Mouse (Mus musculus): ENCODE measurements around the gene 2310022B05Rik. TPM values are rescaled to one million over a fixed set of nuclear protein-coding genes. Genes with fewer than 3 reads are reported as not detected.

The 2310022B05Rik gene
- polyA plus RNA-seq (2014; fragmentation: Nextera tagmentation; extraction: Ambion mirVana), result 45.6 and 46.0 TPM in 2 replicates

- H3K4me2 ChIP-seq, result peak within 1 kb of the TSS; percentile 89
- DNase-seq (peak; percentile 93), ATAC-seq (ENCODE audit: insufficient read depth) (peak; percentile 95)
- H3K4me1 ChIP-seq (ENCODE audit: insufficient read depth), result peaks cover 18% of the 10 kb centered on the region
- peak within 1 kb of the TSS; percentile 85 for H3K4me3 ChIP-seq (ENCODE audit: low read depth, low read length)
- H3K36me3 ChIP-seq (ENCODE audit: insufficient read depth), result no peaks in the 10 kb centered on the region
- WGBS, result 2% methylated on average over 69 of the region's 69 CpGs
- H3K27ac ChIP-seq (ENCODE audit: low read depth), result peak within 1 kb of the TSS; percentile 89
- no peaks in the 10 kb centered on the region for H3K27me3 ChIP-seq (ENCODE audit: insufficient read depth, low read length)
- peak within 1 kb of the TSS; percentile 89 for H3K9ac ChIP-seq
- no peaks in the 10 kb centered on the region for H3K9me3 ChIP-seq (ENCODE audit: low read depth, low read length)
- no peak; the same call in 1 of the 2 replicates for TF ChIP-seq CTCF (IDR thresholded peaks at IDR 0.05; ENCODE audit: low read depth)
Measured at GRCm38 (mm10) chr8:124663112-124663873, at the start of gene 2310022B05Rik. Gene 2310022B05Rik (minus strand): TSS chr8:124663369.

GRCm38 (mm10) chr8:124705823-124706222 is 42.7 kb upstream of the 2310022B05Rik start:
- DNase-seq, result no peak
- peaks cover 40% of the 10 kb centered on the region for H3K36me3 ChIP-seq (ENCODE audit: insufficient read depth)
- WGBS, result 94% methylated on average over 8 of the region's 8 CpGs

GRCm38 (mm10) chr8:124704376-124704775 is 41.2 kb upstream of the 2310022B05Rik start:
- Histone ChIP-seq H3K4me2 (no peak overlapping the region), H3K9ac (no peak overlapping the region), H3K4me1 (ENCODE audit: insufficient read depth) (no peaks in the 10 kb centered on the region), H3K27ac (ENCODE audit: low read depth) (no peak overlapping the region), H3K27me3 (ENCODE audit: insufficient read depth, low read length) (no peaks in the 10 kb centered on the region), H3K4me3 (ENCODE audit: low read depth, low read length) (no peak overlapping the region), H3K9me3 (ENCODE audit: low read depth, low read length) (no peaks in the 10 kb centered on the region), H3K36me3 (ENCODE audit: insufficient read depth) (peaks cover 36% of the 10 kb centered on the region)
- DNase-seq, result no peak
- WGBS, result 77% methylated on average over 4 of the region's 4 CpGs
- no peak for ATAC-seq (ENCODE audit: insufficient read depth)
- TF ChIP-seq CTCF (IDR thresholded peaks at IDR 0.05; ENCODE audit: low read depth), result no peak

More at GRCm38 (mm10) chr8:124705823-124706222, 42.7 kb upstream of the 2310022B05Rik start:
- H3K27me3 ChIP-seq (ENCODE audit: insufficient read depth, low read length), result no peaks in the 10 kb centered on the region
- TF ChIP-seq CTCF (IDR thresholded peaks at IDR 0.05; ENCODE audit: low read depth), result no peak
- H3K9me3 ChIP-seq (ENCODE audit: low read depth, low read length), result no peaks in the 10 kb centered on the region
- no peak overlapping the region for H3K4me3 ChIP-seq (ENCODE audit: low read depth, low read length)
- ATAC-seq (ENCODE audit: insufficient read depth), result no peak
- H3K27ac ChIP-seq (ENCODE audit: low read depth), result no peak overlapping the region
- no peak overlapping the region for H3K4me2 ChIP-seq
- H3K9ac ChIP-seq, result no peak overlapping the region
- H3K4me1 ChIP-seq (ENCODE audit: insufficient read depth), result no peaks in the 10 kb centered on the region

- H3K27me3 ChIP-seq (ENCODE audit: insufficient read depth, low read length), result no peaks in the 10 kb centered on the region
- H3K4me1 ChIP-seq (ENCODE audit: insufficient read depth), result no peaks in the 10 kb centered on the region
- no peak overlapping the region for H3K27ac ChIP-seq (ENCODE audit: low read depth)
- H3K4me3 ChIP-seq (ENCODE audit: low read depth, low read length), result no peak overlapping the region
- ATAC-seq (ENCODE audit: insufficient read depth), result no peak
- H3K36me3 ChIP-seq (ENCODE audit: insufficient read depth), result peaks cover 35% of the 10 kb centered on the region
- H3K9ac ChIP-seq, result no peak overlapping the region
- WGBS, result 51% methylated on average over 4 of the region's 4 CpGs
- no peak for TF ChIP-seq CTCF (IDR thresholded peaks at IDR 0.05; ENCODE audit: low read depth)
- H3K4me2 ChIP-seq, result no peak overlapping the region
- H3K9me3 ChIP-seq (ENCODE audit: low read depth, low read length), result no peaks in the 10 kb centered on the region
- no peak for DNase-seq
Measured at GRCm38 (mm10) chr8:124703526-124703925, 40.4 kb upstream of the 2310022B05Rik start.

GRCm38 (mm10) chr8:124702183-124702582 is 39.0 kb upstream of the 2310022B05Rik start:
- no peak for DNase-seq
- Histone ChIP-seq H3K4me2 (no peak overlapping the region), H3K27ac (ENCODE audit: low read depth) (no peak overlapping the region), H3K4me3 (ENCODE audit: low read depth, low read length) (no peak overlapping the region), H3K36me3 (ENCODE audit: insufficient read depth) (peaks cover 43% of the 10 kb centered on the region), H3K4me1 (ENCODE audit: insufficient read depth) (no peaks in the 10 kb centered on the region), H3K27me3 (ENCODE audit: insufficient read depth, low read length) (no peaks in the 10 kb centered on the region), H3K9me3 (ENCODE audit: low read depth, low read length) (no peaks in the 10 kb centered on the region), H3K9ac (no peak overlapping the region)
- ATAC-seq (ENCODE audit: insufficient read depth), result no peak
- 80% methylated on average over 3 of the region's 3 CpGs for WGBS
- no peak for TF ChIP-seq CTCF (IDR thresholded peaks at IDR 0.05; ENCODE audit: low read depth)

- no peak overlapping the region for H3K9ac ChIP-seq
- H3K36me3 ChIP-seq (ENCODE audit: insufficient read depth), result peaks cover 41% of the 10 kb centered on the region
- H3K4me3 ChIP-seq (ENCODE audit: low read depth, low read length), result no peak overlapping the region
- no peaks in the 10 kb centered on the region for H3K9me3 ChIP-seq (ENCODE audit: low read depth, low read length)
- H3K4me2 ChIP-seq, result no peak overlapping the region
- WGBS, result 82% methylated on average over 9 of the region's 9 CpGs
- no peak for DNase-seq
- no peak for TF ChIP-seq CTCF (IDR thresholded peaks at IDR 0.05; ENCODE audit: low read depth)
- H3K27me3 ChIP-seq (ENCODE audit: insufficient read depth, low read length), result no peaks in the 10 kb centered on the region
- no peak overlapping the region for H3K27ac ChIP-seq (ENCODE audit: low read depth)
- no peaks in the 10 kb centered on the region for H3K4me1 ChIP-seq (ENCODE audit: insufficient read depth)
- ATAC-seq (ENCODE audit: insufficient read depth), result no peak
Measured at GRCm38 (mm10) chr8:124701023-124701422, 37.9 kb upstream of the 2310022B05Rik start.

GRCm38 (mm10) chr8:124700271-124700670 is 37.1 kb upstream of the 2310022B05Rik start:
- no peak for TF ChIP-seq CTCF (IDR thresholded peaks at IDR 0.05; ENCODE audit: low read depth)
- DNase-seq (no peak), ATAC-seq (ENCODE audit: insufficient read depth) (no peak)
- H3K4me3 ChIP-seq (ENCODE audit: low read depth, low read length), result no peak overlapping the region
- WGBS, result 87% methylated on average over 5 of the region's 5 CpGs
- H3K9me3 ChIP-seq (ENCODE audit: low read depth, low read length), result no peaks in the 10 kb centered on the region
- H3K9ac ChIP-seq, result no peak overlapping the region
- H3K36me3 ChIP-seq (ENCODE audit: insufficient read depth), result peaks cover 35% of the 10 kb centered on the region
- H3K27me3 ChIP-seq (ENCODE audit: insufficient read depth, low read length), result no peaks in the 10 kb centered on the region
- no peak overlapping the region for H3K27ac ChIP-seq (ENCODE audit: low read depth)
- H3K4me2 ChIP-seq, result no peak overlapping the region
- no peaks in the 10 kb centered on the region for H3K4me1 ChIP-seq (ENCODE audit: insufficient read depth)
